Mouse (Mus musculus): ENCODE measurements at regions not wholly inside any gene's neighbourhood (a gene's known extent, or its start where the extent isn't known, plus 50 kb on each side); places are given as distances from the start of the nearest gene placed in this dataset.

DNA sequence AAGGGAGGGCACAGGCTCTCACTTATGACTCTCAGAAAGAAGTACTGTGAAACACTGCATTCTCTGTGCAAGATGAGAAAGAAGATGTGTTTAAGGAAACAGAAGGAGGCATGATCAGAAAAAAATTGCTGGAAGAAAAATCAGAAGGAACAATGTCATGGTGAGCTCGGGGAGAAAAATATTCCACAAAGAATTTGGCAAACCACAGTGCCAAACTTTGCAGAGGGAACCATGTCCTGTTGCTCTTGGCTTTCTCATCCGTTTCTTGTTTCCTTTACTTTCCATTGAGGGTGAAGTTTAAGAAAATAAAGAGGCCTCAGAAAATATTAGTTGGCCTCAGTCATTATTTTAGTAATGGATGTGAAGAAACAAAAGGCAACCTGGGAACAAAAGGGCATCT, 804.4 kb downstream of the Ntrk3 start:
- TF ChIP-seq CTCF (conservative IDR thresholded peaks at IDR 0.05 in 1 of 2, IDR thresholded peaks at IDR 0.05 in 1 of 2; ENCODE audit: low read depth in 2 of 2, low read length in 2 of 2) (no peak), POLR2A (IDR thresholded peaks at IDR 0.05; ENCODE audit: low read depth, low read length) (no peak), SIN3A (IDR thresholded peaks at IDR 0.05; ENCODE audit: low read length) (no peak), GABPA (IDR thresholded peaks at IDR 0.05; ENCODE audit: insufficient replicate concordance, low read depth, low read length) (no peak), POLR2AphosphoS2 (IDR thresholded peaks at IDR 0.05; ENCODE audit: low read depth, low read length) (no peak), MXI1 (IDR thresholded peaks at IDR 0.05; ENCODE audit: low read depth, low read length) (no peak), TBP (conservative IDR thresholded peaks at IDR 0.05; ENCODE audit: low read depth, low read length) (no peak), BHLHE40 (IDR thresholded peaks at IDR 0.05; ENCODE audit: low read depth, low read length) (no peak), UBTF (IDR thresholded peaks at IDR 0.05; ENCODE audit: low read depth, low read length) (no peak), MAX (IDR thresholded peaks at IDR 0.05; ENCODE audit: low read length) (no peak), CHD2 (IDR thresholded peaks at IDR 0.05; ENCODE audit: low read length) (no peak), EP300 (IDR thresholded peaks at IDR 0.05; ENCODE audit: low read length) (no peak)
